Mouse (Mus musculus): ENCODE measurements around the gene Pheta2.

Gene Pheta2

GRCm38 (mm10) chr15:82338593-82339112 lies at the start of gene Pheta2, which contains the start of the genes Naga and Smdt1:
Gene Pheta2 (plus strand): TSS chr15:82338942.
Gene Naga (minus strand): TSS chr15:82338925.
Gene Smdt1 (plus strand): TSS chr15:82338959.
- DNase-seq (ENCODE audit: extremely low read depth, low read depth), result peak; percentile 90

- DNase-seq (ENCODE audit: extremely low read depth, low read depth), result no peak
These were observed 48.5 kb upstream of the Pheta2 start for GRCm38 (mm10) chr15:82290252-82290651.

- no peak for DNase-seq (ENCODE audit: extremely low read depth, low read depth)
These were observed 45.9 kb upstream of the Pheta2 start for GRCm38 (mm10) chr15:82292851-82293250.

- no peak for DNase-seq (ENCODE audit: extremely low read depth, low read depth)
These were observed 45.5 kb upstream of the Pheta2 start for GRCm38 (mm10) chr15:82293271-82293711.

GRCm38 (mm10) chr15:82294059-82294458 lies 44.7 kb upstream of the Pheta2 start:
- DNase-seq (ENCODE audit: extremely low read depth, low read depth), result no peak

GRCm38 (mm10) chr15:82298764-82299561 lies 39.8 kb upstream of the Pheta2 start, which contains the start of gene Wbp2nl:
Gene Wbp2nl (plus strand): TSS chr15:82298954.
- no peak for DNase-seq (ENCODE audit: extremely low read depth, low read depth)

GRCm38 (mm10) chr15:82307107-82307506 lies 31.6 kb upstream of the Pheta2 start:
- DNase-seq (ENCODE audit: extremely low read depth, low read depth), result no peak

GRCm38 (mm10) chr15:82308416-82308815 lies 30.3 kb upstream of the Pheta2 start:
- DNase-seq (ENCODE audit: extremely low read depth, low read depth), result no peak

- no peak for DNase-seq (ENCODE audit: extremely low read depth, low read depth)
These were observed 20.9 kb upstream of the Pheta2 start for GRCm38 (mm10) chr15:82317839-82318238.

- DNase-seq (ENCODE audit: extremely low read depth, low read depth), result no peak
These were observed 19.1 kb upstream of the Pheta2 start for GRCm38 (mm10) chr15:82319613-82320012.

GRCm38 (mm10) chr15:82322195-82322594 lies 16.5 kb upstream of the Pheta2 start:
- no peak for DNase-seq (ENCODE audit: extremely low read depth, low read depth)

- DNase-seq (ENCODE audit: extremely low read depth, low read depth), result no peak
These were observed 13.4 kb upstream of the Pheta2 start for GRCm38 (mm10) chr15:82325382-82325781.

- no peak for DNase-seq (ENCODE audit: extremely low read depth, low read depth)
These were observed 3.5 kb upstream of the Pheta2 start for GRCm38 (mm10) chr15:82335194-82335593.

GRCm38 (mm10) chr15:82336629-82337028 lies 2.1 kb upstream of the Pheta2 start:
- DNase-seq (ENCODE audit: extremely low read depth, low read depth), result no peak

- peak; percentile 82 for DNase-seq (ENCODE audit: extremely low read depth, low read depth)
These were observed 867 bp upstream of the Pheta2 start for GRCm38 (mm10) chr15:82337875-82338274.

GRCm38 (mm10) chr15:82339150-82339549 lies 408 bp downstream of the Pheta2 start:
- no peak for DNase-seq (ENCODE audit: extremely low read depth, low read depth)

GRCm38 (mm10) chr15:82339634-82340254 lies 1.0 kb downstream of the Pheta2 start:
- DNase-seq (ENCODE audit: extremely low read depth, low read depth), result no peak

- peak; percentile 66 for DNase-seq (ENCODE audit: extremely low read depth, low read depth)
These were observed 1.8 kb downstream of the Pheta2 start for GRCm38 (mm10) chr15:82340414-82341035.

- no peak for DNase-seq (ENCODE audit: extremely low read depth, low read depth)
These were observed 2.3 kb downstream of the Pheta2 start for GRCm38 (mm10) chr15:82341036-82341501.

GRCm38 (mm10) chr15:82341675-82342542 lies 3.2 kb downstream of the Pheta2 start:
- peak; percentile 100 for DNase-seq (ENCODE audit: extremely low read depth, low read depth)

GRCm38 (mm10) chr15:82342543-82342935 lies 3.8 kb downstream of the Pheta2 start:
- DNase-seq (ENCODE audit: extremely low read depth, low read depth), result no peak

All from MEL-GATA-1-ER (cell line).